Mouse (Mus musculus) heart, postnatal 0 days (tissue): Measurements from ENCODE around the gene Rps24.

Experiments
- CTCF ChIP-seq: IDR thresholded peaks from 2 replicates; pipeline ENCODE4 v1.5.1; 2016; ENCODE audit warnings: antibody characterized with exemption, control low read depth, low read depth
- EP300 ChIP-seq: IDR thresholded peaks from 2 replicates; pipeline ENCODE4 v1.6.1; 2016; ENCODE audit warnings: antibody characterized with exemption, low read depth

DNA sequence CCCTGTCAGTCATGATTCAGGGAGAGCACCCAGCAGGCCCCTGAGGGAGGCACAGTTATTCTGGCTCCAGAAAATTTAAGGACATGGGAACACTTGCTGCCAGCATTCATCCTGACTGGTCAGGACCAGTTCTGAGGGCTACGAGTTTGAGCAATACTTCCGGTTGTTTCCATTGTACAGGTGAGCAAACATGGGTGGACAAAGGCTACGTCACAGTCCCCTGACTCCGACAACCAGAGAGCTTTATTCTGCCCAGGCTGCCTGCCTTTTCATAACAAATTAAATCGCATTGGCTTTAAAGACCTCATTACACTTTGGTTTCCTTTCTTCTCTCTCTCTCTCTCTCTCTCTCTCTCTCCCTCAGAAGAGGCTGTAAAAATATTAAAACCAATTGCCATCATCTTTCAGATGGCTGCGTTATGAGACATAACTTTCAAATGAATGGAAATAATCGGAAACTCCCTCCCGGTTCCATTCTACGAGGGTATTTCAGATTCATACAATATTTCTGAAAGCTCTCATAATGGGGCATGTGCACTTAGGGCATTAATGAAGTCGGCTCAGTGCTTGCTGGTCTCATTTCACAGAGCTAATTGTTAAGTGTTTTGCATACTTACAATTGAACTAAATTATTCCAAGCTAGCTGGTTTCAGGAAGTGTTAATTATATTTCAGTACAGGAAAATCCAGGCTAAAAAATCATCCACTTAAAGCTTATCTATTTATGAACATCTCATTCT is 38.9 kb downstream of the Rps24 start:
- no peak for TF ChIP-seq CTCF
- no peak for TF ChIP-seq EP300
